Mouse (Mus musculus): ENCODE results near the gene Gm45837. TPM values are rescaled to one million over a fixed set of nuclear protein-coding genes. Genes with fewer than 3 reads are reported as not detected.

The Gm45837 gene
- total and polyA plus RNA-seq, 2 experiments from 2014 or later, result not detected

- Histone ChIP-seq H3K27ac (ENCODE audit: low read depth, low read length) (no peak overlapping the region), H3K4me2 (ENCODE audit: low read depth) (no peak overlapping the region), H3K4me3 (ENCODE audit: low read depth, low read length) (no peak overlapping the region), H3K9ac (no peak overlapping the region), H3K27me3 (ENCODE audit: insufficient read depth, low read length) (no peaks in the 10 kb centered on the region), H3K36me3 (ENCODE audit: insufficient read depth) (no peaks in the 10 kb centered on the region), H3K4me1 (ENCODE audit: insufficient read depth) (no peaks in the 10 kb centered on the region), H3K9me3 (ENCODE audit: low read length) (no peaks in the 10 kb centered on the region)
- TF ChIP-seq CTCF (IDR thresholded peaks at IDR 0.05; ENCODE audit: low read depth), result no peak
- DNase-seq (no peak), ATAC-seq (no peak)
- WGBS, result 93% methylated on average over 2 of the region's 2 CpGs
These were observed 60.7 kb downstream of the Gm45837 start for GRCm38 (mm10) chr7:101471423-101471822.

GRCm38 (mm10) chr7:101471968-101472480 is 61.3 kb downstream of the Gm45837 start:
- Histone ChIP-seq H3K9ac (no peak overlapping the region), H3K4me1 (ENCODE audit: insufficient read depth) (no peaks in the 10 kb centered on the region), H3K4me2 (ENCODE audit: low read depth) (no peak overlapping the region), H3K27ac (ENCODE audit: low read depth, low read length) (no peak overlapping the region), H3K4me3 (ENCODE audit: low read depth, low read length) (no peak overlapping the region), H3K27me3 (ENCODE audit: insufficient read depth, low read length) (no peaks in the 10 kb centered on the region), H3K9me3 (ENCODE audit: low read length) (no peaks in the 10 kb centered on the region), H3K36me3 (ENCODE audit: insufficient read depth) (no peaks in the 10 kb centered on the region)
- WGBS, result 49% methylated on average over 3 of the region's 3 CpGs
- ATAC-seq (peak; percentile 42; the same call in 1 of the 2 replicates), DNase-seq (no peak)
- TF ChIP-seq CTCF (IDR thresholded peaks at IDR 0.05; ENCODE audit: low read depth), result no peak

- no peaks in the 10 kb centered on the region for H3K36me3 ChIP-seq (ENCODE audit: insufficient read depth)
- 53% methylated on average over 10 of the region's 10 CpGs for WGBS
- no peak overlapping the region for H3K4me3 ChIP-seq (ENCODE audit: low read depth, low read length)
- no peaks in the 10 kb centered on the region for H3K27me3 ChIP-seq (ENCODE audit: insufficient read depth, low read length)
- no peak overlapping the region for H3K27ac ChIP-seq (ENCODE audit: low read depth, low read length)
- H3K9me3 ChIP-seq (ENCODE audit: low read length), result no peaks in the 10 kb centered on the region
- TF ChIP-seq CTCF (IDR thresholded peaks at IDR 0.05; ENCODE audit: low read depth), result no peak
- H3K4me2 ChIP-seq (ENCODE audit: low read depth), result no peak overlapping the region
- ATAC-seq (no peak), DNase-seq (no peak)
- H3K4me1 ChIP-seq (ENCODE audit: insufficient read depth), result no peaks in the 10 kb centered on the region
- H3K9ac ChIP-seq, result no peak overlapping the region
These were observed 62.2 kb downstream of the Gm45837 start for GRCm38 (mm10) chr7:101472598-101473558.

GRCm38 (mm10) chr7:101474399-101474811 is 63.7 kb downstream of the Gm45837 start:
- Histone ChIP-seq H3K4me3 (ENCODE audit: low read depth, low read length) (no peak overlapping the region), H3K27me3 (ENCODE audit: insufficient read depth, low read length) (no peaks in the 10 kb centered on the region), H3K27ac (ENCODE audit: low read depth, low read length) (no peak overlapping the region), H3K4me2 (ENCODE audit: low read depth) (no peak overlapping the region), H3K9me3 (ENCODE audit: low read length) (no peaks in the 10 kb centered on the region), H3K36me3 (ENCODE audit: insufficient read depth) (no peaks in the 10 kb centered on the region), H3K4me1 (ENCODE audit: insufficient read depth) (0 out of 2 replicates have a peak, but pooled peaks cover 5% of the 10 kb centered on the region), H3K9ac (no peak overlapping the region)
- no peak for ATAC-seq
- 93% methylated on average over 5 of the region's 5 CpGs for WGBS
- no peak for DNase-seq
- TF ChIP-seq CTCF (IDR thresholded peaks at IDR 0.05; ENCODE audit: low read depth), result no peak

GRCm38 (mm10) chr7:101476028-101476427 is 65.3 kb downstream of the Gm45837 start:
- no peak for DNase-seq
- no peaks in the 10 kb centered on the region for H3K9me3 ChIP-seq (ENCODE audit: low read length)
- TF ChIP-seq CTCF (IDR thresholded peaks at IDR 0.05; ENCODE audit: low read depth), result no peak
- H3K4me3 ChIP-seq (ENCODE audit: low read depth, low read length), result no peak overlapping the region
- 72% methylated on average over 3 of the region's 3 CpGs for WGBS
- H3K36me3 ChIP-seq (ENCODE audit: insufficient read depth), result no peaks in the 10 kb centered on the region
- no peak overlapping the region for H3K4me2 ChIP-seq (ENCODE audit: low read depth)
- 0 out of 2 replicates have a peak, but pooled peaks cover 8% of the 10 kb centered on the region for H3K4me1 ChIP-seq (ENCODE audit: insufficient read depth)
- ATAC-seq, result no peak
- no peak overlapping the region for H3K27ac ChIP-seq (ENCODE audit: low read depth, low read length)
- no peaks in the 10 kb centered on the region for H3K27me3 ChIP-seq (ENCODE audit: insufficient read depth, low read length)
- no peak overlapping the region for H3K9ac ChIP-seq

- H3K4me3 ChIP-seq (ENCODE audit: low read depth, low read length), result no peak overlapping the region
- H3K9me3 ChIP-seq (ENCODE audit: low read length), result no peaks in the 10 kb centered on the region
- H3K9ac ChIP-seq, result no peak overlapping the region
- no peaks in the 10 kb centered on the region for H3K27me3 ChIP-seq (ENCODE audit: insufficient read depth, low read length)
- ATAC-seq, result no peak
- TF ChIP-seq CTCF (IDR thresholded peaks at IDR 0.05; ENCODE audit: low read depth), result no peak
- H3K27ac ChIP-seq (ENCODE audit: low read depth, low read length), result no peak overlapping the region
- H3K4me1 ChIP-seq (ENCODE audit: insufficient read depth), result 0 out of 2 replicates have a peak, but pooled peaks cover 8% of the 10 kb centered on the region
- DNase-seq, result no peak
- 77% methylated on average over 4 of the region's 4 CpGs for WGBS
- no peaks in the 10 kb centered on the region for H3K36me3 ChIP-seq (ENCODE audit: insufficient read depth)
- H3K4me2 ChIP-seq (ENCODE audit: low read depth), result no peak overlapping the region
These were observed 65.8 kb downstream of the Gm45837 start for GRCm38 (mm10) chr7:101476493-101476892.

- DNase-seq (no peak), ATAC-seq (no peak)
- no peaks in the 10 kb centered on the region for H3K9me3 ChIP-seq (ENCODE audit: low read length)
- no peaks in the 10 kb centered on the region for H3K27me3 ChIP-seq (ENCODE audit: insufficient read depth, low read length)
- WGBS, result 44% methylated on average over 5 of the region's 5 CpGs
- H3K27ac ChIP-seq (ENCODE audit: low read depth, low read length), result no peak overlapping the region
- H3K4me2 ChIP-seq (ENCODE audit: low read depth), result no peak overlapping the region
- no peak overlapping the region for H3K9ac ChIP-seq
- TF ChIP-seq CTCF (IDR thresholded peaks at IDR 0.05; ENCODE audit: low read depth), result no peak
- 0 out of 2 replicates have a peak, but pooled peaks cover 8% of the 10 kb centered on the region for H3K4me1 ChIP-seq (ENCODE audit: insufficient read depth)
- H3K4me3 ChIP-seq (ENCODE audit: low read depth, low read length), result no peak overlapping the region
- H3K36me3 ChIP-seq (ENCODE audit: insufficient read depth), result no peaks in the 10 kb centered on the region
These were observed 66.5 kb downstream of the Gm45837 start for GRCm38 (mm10) chr7:101477200-101477599.

Data from forebrain, postnatal 0 days (tissue).